Mouse (Mus musculus): Measurements from ENCODE around the gene Il4i1. TPM values are rescaled to one million over a fixed set of nuclear protein-coding genes. Genes with fewer than 3 reads are reported as not detected.

Il4i1 gene
- polyA plus RNA-seq (2012; rRNA removed) = 0.54 and 0.94 TPM in 2 replicates

DNA sequence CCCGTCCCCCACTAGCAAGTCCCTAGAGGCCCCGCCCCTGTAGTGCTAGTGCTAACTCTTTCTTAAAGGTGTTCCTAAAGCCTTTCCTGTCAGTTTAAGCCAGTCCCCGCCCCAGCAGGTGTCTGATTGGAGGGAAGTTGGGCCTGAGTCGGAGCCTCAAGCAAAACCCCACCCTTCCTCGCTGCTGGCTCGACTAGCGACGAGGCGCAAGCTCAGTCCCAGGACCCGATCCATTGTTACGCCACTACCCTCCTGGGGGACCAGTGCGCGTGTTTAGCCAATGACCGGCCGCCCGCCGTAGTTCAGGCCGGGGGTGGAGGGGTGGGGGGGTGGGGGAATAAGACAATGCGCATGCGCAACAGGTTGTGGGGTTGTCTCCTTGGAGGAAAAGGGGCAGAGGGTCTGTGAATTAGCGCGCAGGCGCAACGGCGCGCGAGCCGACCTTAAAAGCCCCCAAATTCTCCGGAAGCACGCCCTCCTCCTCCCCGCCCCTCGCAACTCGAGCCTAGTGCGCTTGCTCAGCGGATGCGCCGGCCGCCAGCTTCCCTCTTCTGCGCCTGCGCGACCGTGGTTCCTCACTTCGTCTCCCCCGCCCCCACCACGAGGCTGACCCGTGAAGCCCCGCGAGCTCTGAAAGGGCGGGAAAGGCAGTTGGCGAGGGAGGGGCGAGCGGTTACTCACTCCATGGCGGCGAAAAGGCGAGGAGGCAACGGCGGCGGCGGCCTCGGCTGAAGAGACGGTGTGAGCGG lies at the start of gene Il4i1, which contains the start of gene Nup62:
Gene Il4i1, plus strand, starts transcription at position 667 of the 749 bp plus-strand sequence.
Gene Nup62, plus strand, starts transcription at position 368 of the 749 bp plus-strand sequence.

DNA sequence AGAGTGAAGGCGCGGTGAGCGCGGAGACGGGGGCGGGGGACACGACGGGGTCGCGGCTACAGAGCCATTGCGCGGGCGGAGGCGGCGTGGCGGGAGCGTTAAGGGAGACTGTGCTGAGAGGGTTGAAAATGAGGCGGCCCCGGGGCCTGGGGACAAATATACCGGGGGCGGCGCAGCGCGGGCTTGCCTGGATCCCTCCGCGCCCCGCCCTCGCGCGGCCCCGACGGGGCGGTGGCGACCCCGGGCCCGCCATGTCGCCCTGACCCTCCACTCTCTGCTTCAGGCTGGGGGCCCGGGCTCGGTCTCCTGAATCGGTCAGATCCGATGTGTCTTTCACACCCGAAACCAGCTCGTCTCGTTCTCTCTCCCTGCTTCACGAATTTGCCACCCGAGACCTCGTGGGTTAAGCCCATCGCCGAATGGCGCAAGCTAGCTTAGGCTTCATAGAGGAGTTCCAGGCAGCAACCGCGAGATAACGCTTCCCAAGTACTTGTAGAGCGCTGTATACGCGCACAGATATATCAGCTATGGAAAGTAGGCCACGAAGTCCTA lies 359 bp downstream of the Il4i1 start, which contains the start of gene Atf5:
Gene Atf5, minus strand, starts transcription at position 189 of the 552 bp plus-strand sequence.

DNA sequence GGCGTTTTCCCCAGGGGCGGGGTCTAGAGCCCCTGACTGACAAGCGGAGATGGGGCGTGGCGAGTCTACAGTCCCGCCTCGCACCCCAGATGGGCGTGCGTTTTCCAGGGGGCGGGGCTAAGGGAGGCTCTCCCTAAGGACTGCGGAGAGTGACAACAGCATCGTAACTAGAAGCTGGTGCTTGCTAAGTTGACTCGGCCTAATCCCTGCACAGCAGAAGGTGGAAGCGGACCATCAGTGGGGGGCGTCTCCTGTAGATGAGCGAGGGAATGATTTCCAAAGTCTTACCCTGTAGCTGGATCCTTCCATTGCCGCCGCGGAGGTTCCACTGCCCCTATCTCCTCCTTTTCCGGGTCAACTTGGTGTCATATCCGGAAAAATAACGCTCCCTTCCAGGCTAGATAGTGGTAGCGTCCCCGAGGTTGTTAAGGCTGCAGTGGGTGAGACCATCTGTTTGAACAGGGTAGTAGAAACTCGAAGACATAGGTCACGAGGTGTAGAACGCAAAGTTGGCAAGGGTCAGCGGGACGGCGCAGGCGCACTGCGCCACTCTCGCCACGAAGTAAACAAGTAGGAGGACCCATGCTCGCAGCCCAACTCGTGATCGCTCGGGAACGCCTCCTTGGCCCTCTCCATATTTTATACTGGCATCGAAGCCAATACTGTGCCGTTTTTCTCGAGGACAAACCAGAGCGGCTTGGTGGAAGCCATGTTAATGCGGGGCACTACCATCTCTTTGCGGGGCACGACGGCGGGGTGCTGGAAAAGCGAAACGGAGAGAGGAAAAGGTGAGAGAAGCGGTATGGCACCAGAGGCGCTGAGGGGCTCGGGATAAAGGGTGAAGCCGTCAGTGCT lies 32.6 kb downstream of the Il4i1 start, which contains the start of the genes Akt1s1 and Tbc1d17:
Gene Akt1s1, plus strand, starts transcription at position 431 of the 855 bp plus-strand sequence.
Gene Tbc1d17, minus strand, starts transcription at position 519 of the 855 bp plus-strand sequence.

DNA sequence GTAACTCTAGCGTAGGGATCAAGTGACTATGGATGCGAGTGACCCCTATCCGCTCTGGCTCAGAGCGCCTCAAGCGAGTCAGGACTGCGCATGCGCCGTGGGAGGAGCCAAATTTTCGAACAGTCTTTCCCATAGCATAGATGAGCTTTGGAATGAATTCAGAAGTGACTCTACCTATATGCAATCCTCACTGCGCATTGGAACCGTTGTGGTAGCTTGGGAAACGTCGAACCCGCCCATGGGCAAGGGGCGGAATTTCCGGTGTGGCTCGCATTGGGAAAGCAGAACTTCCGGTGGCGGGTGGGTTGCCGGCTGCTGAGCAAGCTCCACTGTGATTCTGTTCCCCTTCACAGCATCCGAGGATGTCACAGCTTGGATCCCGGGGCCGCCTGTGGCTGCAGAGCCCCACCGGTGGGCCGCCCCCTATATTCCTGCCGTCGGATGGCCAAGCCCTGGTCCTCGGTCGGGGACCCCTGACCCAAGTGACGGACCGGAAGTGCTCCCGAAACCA lies 40.9 kb downstream of the Il4i1 start, which contains the start of gene Pnkp:
Gene Pnkp, plus strand, starts transcription at position 98 of the 511 bp plus-strand sequence.

DNA sequence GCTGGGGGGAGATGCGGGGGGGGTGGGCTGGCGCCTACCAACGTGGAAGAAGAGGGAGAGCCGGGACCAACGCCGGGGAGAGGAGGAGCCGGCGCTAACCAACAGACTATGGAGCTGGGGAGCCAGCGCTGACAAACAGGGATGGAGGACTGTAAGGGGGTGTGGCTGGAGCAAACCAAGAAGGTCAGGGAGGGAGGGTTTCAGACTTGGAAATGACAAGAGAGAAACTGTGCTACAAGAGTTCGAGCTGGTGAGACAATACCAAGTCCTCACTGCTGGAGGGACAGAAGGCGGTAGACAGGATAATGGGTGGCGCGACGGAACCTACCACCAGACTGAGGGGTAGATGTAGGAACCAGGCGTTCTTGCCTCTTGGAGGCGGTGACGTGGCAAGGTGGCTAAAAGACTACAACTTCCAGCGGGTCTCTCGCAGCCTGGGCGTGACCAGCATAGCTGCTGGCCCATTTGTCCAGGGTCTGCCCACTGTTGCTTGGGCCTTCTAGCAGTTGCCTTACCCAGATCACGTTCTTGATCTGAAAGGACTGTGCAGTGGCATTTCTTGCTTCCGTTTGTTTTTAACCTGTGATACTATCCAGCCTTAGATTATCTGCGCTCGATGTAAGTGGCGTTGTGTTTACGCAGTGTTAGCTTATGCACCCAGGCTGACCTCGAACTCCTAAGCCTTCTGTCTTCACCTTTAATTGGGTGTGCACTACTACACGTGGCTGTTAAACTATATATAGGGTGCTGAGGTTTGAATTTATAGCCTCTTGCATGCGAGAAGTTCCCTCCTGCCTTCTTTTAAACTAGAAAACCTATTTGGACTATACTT lies 53.7 kb downstream of the Il4i1 start, which contains the start of gene Ptov1:
Gene Ptov1, minus strand, starts transcription at position 92 of the 832 bp plus-strand sequence.

Other genes starting within 250 kb of the Il4i1 start
- gene Napsa, start 244.0 kb upstream of the Il4i1 start, polyA plus RNA-seq (2012; rRNA removed) = 0.64 TPM in 2 replicates
- gene Kcnc3, start 225.7 kb upstream of the Il4i1 start, polyA plus RNA-seq (2012; rRNA removed) = 16.8 and 23.5 TPM in 2 replicates
- 0.93 and 2.3 TPM in 2 replicates for gene Myh14, start 145.5 kb upstream of the Il4i1 start, polyA plus RNA-seq (2012; rRNA removed)
- not detected in 2 replicates for gene Izumo2, start 107.6 kb upstream of the Il4i1 start, polyA plus RNA-seq (2012; rRNA removed)
- 35.3 and 40.3 TPM in 2 replicates for gene Vrk3, start 68.0 kb upstream of the Il4i1 start, polyA plus RNA-seq (2012; rRNA removed)
- 0.84 and 1.0 TPM in 2 replicates for gene Zfp473, start 65.3 kb upstream of the Il4i1 start, polyA plus RNA-seq (2012; rRNA removed)
- gene Nup62, start 299 bp upstream of the Il4i1 start, polyA plus RNA-seq (2012; rRNA removed) = 72.4 and 77.2 TPM in 2 replicates
- 27.3 and 31.7 TPM in 2 replicates for gene Atf5, start 271 bp downstream of the Il4i1 start, polyA plus RNA-seq (2012; rRNA removed)
- gene Akt1s1, start 32.6 kb downstream of the Il4i1 start, polyA plus RNA-seq (2012; rRNA removed) = 124 and 138 TPM in 2 replicates
- 94.9 and 108 TPM in 2 replicates for gene Tbc1d17, start 32.7 kb downstream of the Il4i1 start, polyA plus RNA-seq (2012; rRNA removed)
- gene Pnkp, start 40.8 kb downstream of the Il4i1 start, polyA plus RNA-seq (2012; rRNA removed) = 37.0 and 37.3 TPM in 2 replicates
- 775 and 803 TPM in 2 replicates for gene Ptov1, start 53.4 kb downstream of the Il4i1 start, polyA plus RNA-seq (2012; rRNA removed)
- 175 and 202 TPM in 2 replicates for gene Med25, start 76.3 kb downstream of the Il4i1 start, polyA plus RNA-seq (2012; rRNA removed)
- 33.8 and 34.7 TPM in 2 replicates for gene Fuz, start 79.7 kb downstream of the Il4i1 start, polyA plus RNA-seq (2012; rRNA removed)
- gene Ap2a1, start 113.1 kb downstream of the Il4i1 start, polyA plus RNA-seq (2012; rRNA removed) = 135 and 148 TPM in 2 replicates
- gene Tsks, start 126.8 kb downstream of the Il4i1 start, polyA plus RNA-seq (2012; rRNA removed) = 0.04 and 0.23 TPM in 2 replicates
- gene Cpt1c, start 158.5 kb downstream of the Il4i1 start, polyA plus RNA-seq (2012; rRNA removed) = 110 and 111 TPM in 2 replicates
- 763 and 875 TPM in 2 replicates for gene Prmt1, start 170.2 kb downstream of the Il4i1 start, polyA plus RNA-seq (2012; rRNA removed)
- 131 and 137 TPM in 2 replicates for gene Irf3, start 181.3 kb downstream of the Il4i1 start, polyA plus RNA-seq (2012; rRNA removed)
- 31.9 and 33.7 TPM in 2 replicates for gene Bcl2l12, start 182.3 kb downstream of the Il4i1 start, polyA plus RNA-seq (2012; rRNA removed)
- gene Scaf1, start 200.0 kb downstream of the Il4i1 start, polyA plus RNA-seq (2012; rRNA removed) = 117 and 120 TPM in 2 replicates
- gene Rras, start 201.6 kb downstream of the Il4i1 start, polyA plus RNA-seq (2012; rRNA removed) = 18.7 and 27.8 TPM in 2 replicates
- 19.6 and 25.2 TPM in 2 replicates for gene Prr12, start 236.5 kb downstream of the Il4i1 start, polyA plus RNA-seq (2012; rRNA removed)
- gene Nosip, start 246.0 kb downstream of the Il4i1 start, polyA plus RNA-seq (2012; rRNA removed) = 88.9 and 93.3 TPM in 2 replicates
- 24.3 and 28.4 TPM in 2 replicates for gene Prrg2, start 246.3 kb downstream of the Il4i1 start, polyA plus RNA-seq (2012; rRNA removed)